Mouse (Mus musculus): ENCODE results near the gene Arfgap3.
"Not testable (repeated sequence)": the region's sequence is repeated elsewhere in the genome, so short reads cannot be mapped to it uniquely, and the experiment has no call there.

Arfgap3 gene

GRCm38 (mm10) chr15:83345898-83346529 is 4.0 kb downstream of the Arfgap3 start:
- DNase-seq (ENCODE audit: low spot score in 2 of 2): no peak

- DNase-seq (ENCODE audit: low spot score in 2 of 2): no peak
Measured at GRCm38 (mm10) chr15:83344956-83345355, 5.1 kb downstream of the Arfgap3 start.

- no peak for DNase-seq (ENCODE audit: low spot score in 2 of 2)
Measured at GRCm38 (mm10) chr15:83344157-83344556, 5.9 kb downstream of the Arfgap3 start.

- DNase-seq (ENCODE audit: low spot score in 2 of 2): no peak
Measured at GRCm38 (mm10) chr15:83338908-83339307, 11.1 kb downstream of the Arfgap3 start.

- DNase-seq (ENCODE audit: low spot score in 2 of 2): no peak
Measured at GRCm38 (mm10) chr15:83337903-83338870, 11.9 kb downstream of the Arfgap3 start.

- no peak for DNase-seq (ENCODE audit: low spot score in 2 of 2)
Measured at GRCm38 (mm10) chr15:83332373-83332772, 17.7 kb downstream of the Arfgap3 start.

GRCm38 (mm10) chr15:83328952-83329351 is 21.1 kb downstream of the Arfgap3 start:
- no peak for DNase-seq (ENCODE audit: low spot score in 2 of 2)

- DNase-seq (ENCODE audit: low spot score in 2 of 2): no peak
Measured at GRCm38 (mm10) chr15:83323071-83323470, 27.0 kb downstream of the Arfgap3 start.

GRCm38 (mm10) chr15:83314914-83315313 is 35.1 kb downstream of the Arfgap3 start:
- DNase-seq (ENCODE audit: low spot score in 2 of 2): no peak

GRCm38 (mm10) chr15:83309878-83310277 is 40.2 kb downstream of the Arfgap3 start:
- DNase-seq (ENCODE audit: low spot score in 2 of 2): no peak

- not testable (repeated sequence) for DNase-seq (ENCODE audit: low spot score in 2 of 2)
Measured at GRCm38 (mm10) chr15:83308708-83309107, 41.3 kb downstream of the Arfgap3 start.

- no peak for DNase-seq (ENCODE audit: low spot score in 2 of 2)
Measured at GRCm38 (mm10) chr15:83306181-83306580, 43.9 kb downstream of the Arfgap3 start.

GRCm38 (mm10) chr15:83305192-83305921 is 44.7 kb downstream of the Arfgap3 start:
- peak in 1 of 2 experiments; percentile 72 for DNase-seq (ENCODE audit: low spot score in 2 of 2)

- no peak for DNase-seq (ENCODE audit: low spot score in 2 of 2)
Measured at GRCm38 (mm10) chr15:83304804-83305191, 45.2 kb downstream of the Arfgap3 start.

GRCm38 (mm10) chr15:83303656-83304484 is 46.2 kb downstream of the Arfgap3 start:
- no peak for DNase-seq (ENCODE audit: low spot score in 2 of 2)

GRCm38 (mm10) chr15:83299916-83300582 is 50.0 kb downstream of the Arfgap3 start:
- DNase-seq (ENCODE audit: low spot score in 2 of 2): no peak

GRCm38 (mm10) chr15:83299450-83299849 is 50.6 kb downstream of the Arfgap3 start:
- DNase-seq (ENCODE audit: low spot score in 2 of 2): no peak

GRCm38 (mm10) chr15:83298810-83299209 is 51.2 kb downstream of the Arfgap3 start:
- no peak for DNase-seq (ENCODE audit: low spot score in 2 of 2)

- no peak for DNase-seq (ENCODE audit: low spot score in 2 of 2)
Measured at GRCm38 (mm10) chr15:83298313-83298712, 51.7 kb downstream of the Arfgap3 start.

GRCm38 (mm10) chr15:83296771-83297311 is 53.2 kb downstream of the Arfgap3 start:
- DNase-seq (ENCODE audit: low spot score in 2 of 2): no peak
